Mouse (Mus musculus) kidney, embryonic 14.5 days (tissue): ENCODE measurements at regions not wholly inside any gene's neighbourhood (a gene's known extent, or its start where the extent isn't known, plus 50 kb on each side); places are given as distances from the start of the nearest gene placed in this dataset.

Experiments
- ATAC-seq: fragments of 200-750 bp; cut with Nextera tagmentation; 2 replicates; pipeline ENCODE4 v1.8.0; 2017; ENCODE audit warnings: moderate number of reproducible peaks, mild to moderate bottlenecking, moderate TSS enrichment, moderate library complexity; ENCODE audit not compliant: low FRiP score, low TSS enrichment
- H3K27ac ChIP-seq: fragments of 300-500 bp; sonication (generic); 2 replicates; pipeline ENCODE4 v1.5.1; 2014; ENCODE audit warnings: low read depth, mild to moderate bottlenecking, low read length, moderate library complexity, mixed read lengths
- H3K27me3 ChIP-seq: fragments of 300-500 bp; sonication (generic); 2 replicates; pipeline ENCODE4 v1.6.1; 2014; ENCODE audit warnings: mild to moderate bottlenecking, low read length; ENCODE audit not compliant: control insufficient read depth, insufficient read depth
- H3K36me3 ChIP-seq: fragments of 300-500 bp; sonication (generic); 2 replicates; pipeline ENCODE4 v1.6.1; 2014; ENCODE audit warnings: low read length, mixed read lengths; ENCODE audit not compliant: control insufficient read depth, insufficient read depth
- H3K4me1 ChIP-seq: fragments of 300-500 bp; sonication (generic); 2 replicates; pipeline ENCODE4 v1.6.1; 2014; ENCODE audit warnings: low read length, mixed read lengths; ENCODE audit not compliant: control insufficient read depth, insufficient read depth
- H3K4me2 ChIP-seq: fragments of 300-500 bp; sonication (generic); replicated peaks from 2 replicates; pipeline ENCODE4 v1.6.1; 2014; ENCODE audit warnings: low read depth, mild to moderate bottlenecking, low read length
- H3K4me3 ChIP-seq: fragments of 300-500 bp; sonication (generic); 2 replicates; pipeline ENCODE4 v1.5.1; 2014; ENCODE audit warnings: mild to moderate bottlenecking, low read length
- H3K9ac ChIP-seq: fragments of 300-500 bp; sonication (generic); 2 replicates; pipeline ENCODE4 v1.6.1; 2014; ENCODE audit warnings: low read depth, mild to moderate bottlenecking, low read length, moderate library complexity
- H3K9me3 ChIP-seq: fragments of 300-500 bp; sonication (generic); 2 replicates; pipeline ENCODE4 v1.6.1; 2016; ENCODE audit warnings: low read length; ENCODE audit not compliant: control insufficient read depth
- WGBS: fragments of 180-500 bp; shearing (Covaris S2); extraction: QIAGEN DNeasy Blood & Tissue Kit; methylation state at CpG from one replicate; pipeline ENCODE4 v1.1.7; 2014; 5-methylcytosine and 5-hydroxymethylcytosine counted together

- Histone ChIP-seq H3K9ac (no peak overlapping the region), H3K9me3 (no peaks in the 10 kb centered on the region), H3K36me3 (no peaks in the 10 kb centered on the region), H3K4me1 (0 out of 2 replicates have a peak, but pooled peaks cover 12% of the 10 kb centered on the region), H3K27ac (no peak overlapping the region), H3K27me3 (no peaks in the 10 kb centered on the region), H3K4me3 (no peak overlapping the region), H3K4me2 (no peak overlapping the region)
- ATAC-seq: no peak
- WGBS: 33% methylated on average over 11 of the region's 11 CpGs
Measured at GRCm38 (mm10) chr1:189494896-189495295, 92.8 kb upstream of the Kcnk2 start.

- 86% methylated on average over 4 of the region's 4 CpGs for WGBS
- Histone ChIP-seq H3K27ac (no peak overlapping the region), H3K4me2 (no peak overlapping the region), H3K9me3 (no peaks in the 10 kb centered on the region), H3K4me3 (no peak overlapping the region), H3K4me1 (no peaks in the 10 kb centered on the region), H3K9ac (no peak overlapping the region), H3K27me3 (no peaks in the 10 kb centered on the region), H3K36me3 (no peaks in the 10 kb centered on the region)
- no peak for ATAC-seq
Measured at GRCm38 (mm10) chr1:189485336-189485735, 83.3 kb upstream of the Kcnk2 start.

DNA sequence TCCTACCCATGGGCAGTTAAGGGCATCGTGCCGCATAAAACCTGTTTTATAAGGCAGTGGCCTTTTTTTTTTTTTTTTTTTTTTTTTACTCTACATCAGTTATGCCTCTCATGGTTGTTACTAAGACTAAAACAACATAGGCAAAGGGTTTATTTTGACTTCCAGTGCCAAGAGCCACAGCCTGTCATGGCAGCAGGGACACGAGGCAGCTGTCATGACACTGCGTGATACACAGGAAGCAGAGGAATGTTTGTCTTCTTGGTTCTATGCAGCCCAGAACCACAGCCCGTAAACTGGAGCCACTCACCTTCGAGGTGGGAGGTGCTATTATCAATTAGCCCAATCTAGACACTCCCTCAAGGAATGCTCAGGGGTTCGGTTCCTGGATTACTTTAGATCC is 81.3 kb upstream of the Kcnk2 start:
- WGBS: 59% methylated on average over 7 of the region's 7 CpGs
- no peaks in the 10 kb centered on the region for H3K27me3 ChIP-seq
- no peaks in the 10 kb centered on the region for H3K4me1 ChIP-seq
- no peak overlapping the region for H3K9ac ChIP-seq
- H3K36me3 ChIP-seq: no peaks in the 10 kb centered on the region
- no peak overlapping the region for H3K27ac ChIP-seq
- no peak overlapping the region for H3K4me2 ChIP-seq
- H3K4me3 ChIP-seq: no peak overlapping the region
- H3K9me3 ChIP-seq: no peaks in the 10 kb centered on the region
- no peak for ATAC-seq

- no peak overlapping the region for H3K27ac ChIP-seq
- no peak for ATAC-seq
- no peaks in the 10 kb centered on the region for H3K4me1 ChIP-seq
- 67% methylated on average over 6 of the region's 6 CpGs for WGBS
- no peak overlapping the region for H3K4me3 ChIP-seq
- no peaks in the 10 kb centered on the region; the same call in 1 of the 2 replicates for H3K9me3 ChIP-seq
- no peak overlapping the region for H3K9ac ChIP-seq
- H3K4me2 ChIP-seq: no peak overlapping the region
- no peaks in the 10 kb centered on the region for H3K27me3 ChIP-seq
- H3K36me3 ChIP-seq: no peaks in the 10 kb centered on the region
Measured at GRCm38 (mm10) chr1:189478051-189478450, 76.0 kb upstream of the Kcnk2 start.

DNA sequence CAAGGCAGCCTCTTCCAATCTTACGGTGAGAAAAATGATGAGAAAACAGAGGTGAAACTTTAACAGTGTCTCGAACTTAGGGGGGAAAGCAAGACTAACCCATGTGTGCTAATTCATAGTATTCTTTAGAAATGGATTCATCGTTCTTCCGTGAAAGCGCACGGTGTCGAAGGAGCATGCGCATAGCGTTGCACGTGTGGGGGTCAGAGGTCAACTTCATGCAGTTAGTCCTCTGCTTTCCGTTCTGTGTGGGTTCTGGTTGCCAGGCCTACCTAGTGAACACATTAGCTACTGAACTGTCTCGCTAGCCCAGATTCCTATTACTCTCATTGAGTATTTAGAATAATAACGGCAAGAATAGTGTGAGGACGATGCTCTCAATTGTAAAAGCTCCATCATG is 74.7 kb upstream of the Kcnk2 start:
- ATAC-seq: no peak
- Histone ChIP-seq H3K4me1 (no peaks in the 10 kb centered on the region), H3K27me3 (no peaks in the 10 kb centered on the region), H3K9ac (no peak overlapping the region), H3K36me3 (no peaks in the 10 kb centered on the region), H3K9me3 (no peaks in the 10 kb centered on the region; the same call in 1 of the 2 replicates), H3K27ac (no peak overlapping the region), H3K4me3 (no peak overlapping the region), H3K4me2 (no peak overlapping the region)
- 92% methylated on average over 14 of the region's 14 CpGs for WGBS

- H3K27me3 ChIP-seq: no peaks in the 10 kb centered on the region
- 85% methylated on average over 4 of the region's 4 CpGs for WGBS
- H3K36me3 ChIP-seq: no peaks in the 10 kb centered on the region
- H3K27ac ChIP-seq: no peak overlapping the region
- no peaks in the 10 kb centered on the region for H3K4me1 ChIP-seq
- H3K4me3 ChIP-seq: no peak overlapping the region
- H3K9me3 ChIP-seq: no peaks in the 10 kb centered on the region; the same call in 1 of the 2 replicates
- ATAC-seq: no peak
- no peak overlapping the region for H3K9ac ChIP-seq
- no peak overlapping the region for H3K4me2 ChIP-seq
Measured at GRCm38 (mm10) chr1:189473071-189473470, 71.0 kb upstream of the Kcnk2 start.

- 86% methylated on average over 3 of the region's 3 CpGs for WGBS
Measured at GRCm38 (mm10) chr1:189458421-189458820, 56.3 kb upstream of the Kcnk2 start.

More at GRCm38 (mm10) chr1:189458421-189458820, 56.3 kb upstream of the Kcnk2 start:
- Histone ChIP-seq H3K4me1 (no peaks in the 10 kb centered on the region), H3K36me3 (no peaks in the 10 kb centered on the region), H3K9me3 (no peaks in the 10 kb centered on the region), H3K4me2 (no peak overlapping the region), H3K27me3 (no peaks in the 10 kb centered on the region), H3K27ac (no peak overlapping the region), H3K9ac (no peak overlapping the region), H3K4me3 (no peak overlapping the region)
- ATAC-seq: no peak
